11 mouse cellular contexts compared by ENCODE assay signal in the genomic region with DNA sequence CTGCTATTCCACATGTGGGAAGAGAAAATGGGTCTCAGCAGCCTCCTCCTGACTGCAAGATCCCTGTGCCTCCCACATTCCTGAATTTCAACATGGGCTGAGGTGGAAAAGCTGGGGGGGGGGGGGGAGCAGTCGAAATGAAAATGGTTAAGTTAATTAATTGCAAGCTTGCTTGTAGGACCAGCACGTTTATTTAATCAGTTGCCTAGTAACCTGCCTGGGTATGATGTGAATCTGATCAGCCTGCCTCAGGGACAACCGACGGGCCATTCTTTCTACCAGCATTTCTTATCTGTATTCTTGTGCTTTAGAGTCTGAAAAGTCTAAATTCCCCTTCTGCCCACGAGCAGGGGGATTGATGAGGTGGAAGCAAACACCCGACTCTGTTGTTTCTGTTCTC.
DNase-seq lines count a peak whose midpoint lies in the region; ATAC-seq lines count a peak whose summit lies in the region.
"Had no signal": no experiment of that assay in that cellular context is flagged by ENCODE, and none has a peak within 500 bp of the region (broad histone marks: within the 10 kb centered on the region; RNA-seq: fewer than 3 reads in every experiment).

No protein-coding gene starts in this region.

- no peaks in the 10 kb centered on the region for H3K36me3 ChIP-seq in heart, embryonic 14.5 days (ENCODE audit: control insufficient read depth, insufficient read depth, low read length)
- H3K36me3 ChIP-seq in embryonic facial prominence, embryonic 13.5 days = no peaks in the 10 kb centered on the region
- H3K36me3 ChIP-seq in intestine, embryonic 16.5 days (ENCODE audit: control insufficient read depth, insufficient read depth, low read length) = no peaks in the 10 kb centered on the region
- no peaks in the 10 kb centered on the region for H3K36me3 ChIP-seq in midbrain, embryonic 14.5 days (ENCODE audit: control insufficient read depth, insufficient read depth, low read length)
- H3K36me3 ChIP-seq: embryonic facial prominence, embryonic 15.5 days had no signal

- no peaks in the 10 kb centered on the region for H3K27me3 ChIP-seq in heart, embryonic 14.5 days (ENCODE audit: control insufficient read depth, insufficient read depth, low read length)
- H3K27me3 ChIP-seq in embryonic facial prominence, embryonic 13.5 days = no peaks in the 10 kb centered on the region
- no peaks in the 10 kb centered on the region for H3K27me3 ChIP-seq in intestine, embryonic 16.5 days (replicated peaks; ENCODE audit: control insufficient read depth, insufficient read depth, low read length)
- no peaks in the 10 kb centered on the region for H3K27me3 ChIP-seq in midbrain, embryonic 14.5 days (ENCODE audit: control insufficient read depth, insufficient read depth, low read length)
- H3K27me3 ChIP-seq: embryonic facial prominence, embryonic 15.5 days; Patski had no signal

- ATAC-seq in heart, embryonic 14.5 days (ENCODE audit: insufficient number of reproducible peaks, insufficient read depth, low FRiP score, low read depth) = no peak
- ATAC-seq in embryonic facial prominence, embryonic 13.5 days (ENCODE audit: insufficient number of reproducible peaks, insufficient read depth, low FRiP score, low TSS enrichment, low read depth) = no peak
- ATAC-seq in intestine, embryonic 16.5 days = no peak
- no peak for ATAC-seq in midbrain, embryonic 14.5 days (ENCODE audit: low FRiP score, low TSS enrichment)
- ATAC-seq: Patski had no signal

- DNase-seq in heart, postnatal 25 days (ENCODE audit: low spot score) = no peak
- DNase-seq in midbrain, embryonic 14.5 days = peak; percentile 45
- no peak for DNase-seq in layer of hippocampus, adult 9-10 months (ENCODE audit: low spot score)
- no peak for DNase-seq in liver
- DNase-seq in ovary, postnatal 14 days (ENCODE audit: low spot score) = no peak

- H3K27ac ChIP-seq in heart, embryonic 14.5 days (replicated peaks in 1 of 2; ENCODE audit: control insufficient read depth in 1 of 2, insufficient read depth in 1 of 2, low read depth in 2 of 2, low read length in 2 of 2) = no peak overlapping the region
- H3K27ac ChIP-seq in embryonic facial prominence, embryonic 13.5 days = no peak overlapping the region
- no peak overlapping the region for H3K27ac ChIP-seq in intestine, embryonic 16.5 days (ENCODE audit: low read length)
- H3K27ac ChIP-seq in midbrain, embryonic 14.5 days (replicated peaks; ENCODE audit: low read depth, low read length) = peak overlapping the region; percentile 32; the same call in 1 of the 2 replicates
- H3K27ac ChIP-seq: embryonic facial prominence, embryonic 15.5 days had no signal

- WGBS in heart, embryonic 14.5 days = 12% methylated on average over 6 of the region's 6 CpGs
- 5% methylated on average over 6 of the region's 6 CpGs for WGBS in embryonic facial prominence, embryonic 13.5 days
- 10% methylated on average over 6 of the region's 6 CpGs for WGBS in intestine, embryonic 16.5 days
- 4% methylated on average over 6 of the region's 6 CpGs for WGBS in midbrain, embryonic 14.5 days

- H3K4me1 ChIP-seq in heart, embryonic 14.5 days (ENCODE audit: control insufficient read depth in 2 of 2, insufficient read depth in 2 of 2, low read length in 2 of 2) = no peaks in the 10 kb centered on the region
- peaks cover 12% of the 10 kb centered on the region for H3K4me1 ChIP-seq in embryonic facial prominence, embryonic 13.5 days
- peaks cover 7% of the 10 kb centered on the region; the same call in 1 of the 2 replicates for H3K4me1 ChIP-seq in intestine, embryonic 16.5 days (ENCODE audit: control insufficient read depth, insufficient read depth, low read length)
- peaks cover 19% of the 10 kb centered on the region for H3K4me1 ChIP-seq in midbrain, embryonic 14.5 days (ENCODE audit: control insufficient read depth, insufficient read depth, low read length)

- H3K9ac ChIP-seq in heart, embryonic 14.5 days (ENCODE audit: low read length) = no peak overlapping the region
- no peak overlapping the region for H3K9ac ChIP-seq in embryonic facial prominence, embryonic 13.5 days
- H3K9ac ChIP-seq in intestine, embryonic 16.5 days (ENCODE audit: low read depth, low read length) = no peak overlapping the region
- H3K9ac ChIP-seq in midbrain, embryonic 14.5 days (replicated peaks; ENCODE audit: low read length) = no peak overlapping the region
- H3K9ac ChIP-seq: embryonic facial prominence, embryonic 15.5 days had no signal

- H3K4me2 ChIP-seq in heart, embryonic 14.5 days (ENCODE audit: low read length) = peak overlapping the region; percentile 1; the same call in 1 of the 2 replicates
- peak overlapping the region; percentile 36 for H3K4me2 ChIP-seq in embryonic facial prominence, embryonic 13.5 days
- H3K4me2 ChIP-seq in intestine, embryonic 16.5 days (ENCODE audit: low read depth, low read length) = peak overlapping the region; percentile 22; the same call in 1 of the 2 replicates
- H3K4me2 ChIP-seq in midbrain, embryonic 14.5 days (ENCODE audit: low read length) = no peak overlapping the region
- H3K4me2 ChIP-seq: embryonic facial prominence, embryonic 15.5 days; heart, embryonic 11.5 days had no signal

- no peaks in the 10 kb centered on the region for H3K9me3 ChIP-seq in heart, embryonic 14.5 days (ENCODE audit: control insufficient read depth, low read length)
- H3K9me3 ChIP-seq in embryonic facial prominence, embryonic 13.5 days = no peaks in the 10 kb centered on the region
- H3K9me3 ChIP-seq in intestine, embryonic 16.5 days (ENCODE audit: control insufficient read depth, low read length) = no peaks in the 10 kb centered on the region
- H3K9me3 ChIP-seq in midbrain, embryonic 14.5 days (ENCODE audit: control insufficient read depth, low read length) = no peaks in the 10 kb centered on the region
- H3K9me3 ChIP-seq: embryonic facial prominence, embryonic 15.5 days had no signal

- no peak overlapping the region for H3K4me3 ChIP-seq in heart, embryonic 14.5 days (ENCODE audit: control insufficient read depth in 1 of 2, insufficient read depth in 1 of 2, low read depth in 1 of 2, low read length in 2 of 2)
- H3K4me3 ChIP-seq in embryonic facial prominence, embryonic 13.5 days = no peak overlapping the region
- H3K4me3 ChIP-seq in intestine, embryonic 16.5 days (ENCODE audit: low read length) = no peak overlapping the region
- no peak overlapping the region for H3K4me3 ChIP-seq in midbrain, embryonic 14.5 days (replicated peaks; ENCODE audit: low read depth, low read length)
- H3K4me3 ChIP-seq: embryonic facial prominence, embryonic 15.5 days had no signal

- intact Hi-C loops in heart, postnatal 25 days (cut with DNase I) = no loop called here
